Mouse (Mus musculus) gastrocnemius, postnatal 10 days (tissue): Measurements from ENCODE around the gene Fam234b. TPM values are rescaled to one million over a fixed set of nuclear protein-coding genes. Genes with fewer than 3 reads are reported as not detected.

Experiments used
- DNase-seq: peaks from one replicate; pipeline ENCODE4 v3.0.0; 2021; ENCODE audit warnings: mixed read lengths
- long read RNA-seq, 2 experiments: library from polyadenylated mRNA; stranded (forward); transcript quantifications; one replicate each; pipeline ENCODE4 v2.0.0; 2021
- total RNA-seq, 2 experiments: library from RNA; stranded (reverse); gene quantifications; 2 replicates each; pipeline ENCODE4 v1.2.3; 2021

Fam234b gene
- total RNA-seq: 1 to 10 TPM; 3.0 to 6.9 TPM
- long read RNA-seq, experiment 1, full-length matches to known transcripts: 2 of 4 reads
- long read RNA-seq, experiment 1, partial matches to known transcripts: 0 of 4 reads
- long read RNA-seq, experiment 1, other reads (novel, unspliced or antisense): 2 of 4 reads
- long read RNA-seq, experiment 2, full-length matches to known transcripts: 2 of 3 reads
- long read RNA-seq, experiment 2, partial matches to known transcripts: 0 of 3 reads
- long read RNA-seq, experiment 2, other reads (novel, unspliced or antisense): 1 of 3 reads

DNA sequence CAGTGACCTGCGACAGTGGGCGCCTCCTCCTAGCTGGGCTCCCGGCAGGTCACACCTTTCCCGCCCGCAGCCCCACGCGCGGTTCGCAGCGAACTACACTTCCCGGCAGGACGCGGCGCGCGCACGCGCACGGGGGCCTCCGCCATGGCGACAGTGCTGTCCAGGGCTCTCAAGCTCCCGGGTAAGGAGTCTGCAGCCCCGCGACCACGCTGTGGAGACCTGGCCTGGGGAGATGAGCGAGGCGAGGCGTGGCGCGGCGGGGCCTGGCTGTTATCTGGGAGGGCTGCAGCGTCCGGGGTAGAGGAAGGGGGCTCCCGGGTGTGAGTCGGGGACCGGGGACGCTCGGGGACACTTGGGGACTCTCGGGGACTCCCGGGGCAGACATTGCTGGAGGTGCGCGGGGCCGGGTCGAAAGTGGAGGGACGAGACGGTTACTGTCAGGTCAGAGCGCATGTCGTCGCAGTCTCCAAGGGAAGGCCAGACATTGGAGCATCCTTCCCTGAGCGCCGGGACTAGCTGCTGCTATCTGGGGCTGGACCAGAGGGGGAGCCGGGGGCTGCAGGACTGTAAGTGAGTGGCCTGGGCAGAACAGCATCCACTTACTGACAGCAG is at the start of gene Fam234b, which contains the start of gene Hebp1:
TSS of gene Fam234b (plus strand) at position 57 of the 612 bp plus-strand sequence.
TSS of gene Hebp1 (minus strand) at position 102 of the 612 bp plus-strand sequence.
- peak; percentile 83 for DNase-seq

- no peak for DNase-seq
Observed at GRCm38 (mm10) chr6:135148506-135148905, 49.3 kb upstream of the Fam234b start.

- DNase-seq: no peak
Observed at GRCm38 (mm10) chr6:135149175-135149574, 48.6 kb upstream of the Fam234b start.

- no peak for DNase-seq
Observed at GRCm38 (mm10) chr6:135149722-135150121, 48.1 kb upstream of the Fam234b start.

- no peak for DNase-seq
Observed at GRCm38 (mm10) chr6:135150311-135150710, 47.5 kb upstream of the Fam234b start.

DNA sequence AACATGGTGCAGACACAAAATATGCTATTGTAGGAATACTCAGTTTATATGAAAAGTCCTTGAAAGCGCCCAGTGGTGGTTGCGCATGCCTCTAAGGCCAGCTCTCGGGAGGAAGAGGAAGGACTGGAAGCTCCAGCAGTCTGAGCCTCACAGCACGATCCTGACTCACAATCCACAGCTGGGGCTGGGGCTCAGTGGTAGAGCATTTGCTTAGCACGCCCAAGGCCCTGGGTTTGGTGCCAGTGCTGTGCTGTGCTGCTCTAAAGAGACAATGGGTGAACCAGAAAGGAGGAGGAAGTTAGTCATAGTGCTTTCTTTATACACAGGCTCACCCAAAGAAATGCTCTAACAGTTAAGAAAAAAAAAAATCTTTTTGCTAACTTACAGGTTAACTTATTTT is 44.1 kb upstream of the Fam234b start:
- DNase-seq: no peak

- DNase-seq: no peak
Observed at GRCm38 (mm10) chr6:135156597-135156996, 41.2 kb upstream of the Fam234b start.

GRCm38 (mm10) chr6:135157496-135157895 is 40.3 kb upstream of the Fam234b start:
- no peak for DNase-seq

DNA sequence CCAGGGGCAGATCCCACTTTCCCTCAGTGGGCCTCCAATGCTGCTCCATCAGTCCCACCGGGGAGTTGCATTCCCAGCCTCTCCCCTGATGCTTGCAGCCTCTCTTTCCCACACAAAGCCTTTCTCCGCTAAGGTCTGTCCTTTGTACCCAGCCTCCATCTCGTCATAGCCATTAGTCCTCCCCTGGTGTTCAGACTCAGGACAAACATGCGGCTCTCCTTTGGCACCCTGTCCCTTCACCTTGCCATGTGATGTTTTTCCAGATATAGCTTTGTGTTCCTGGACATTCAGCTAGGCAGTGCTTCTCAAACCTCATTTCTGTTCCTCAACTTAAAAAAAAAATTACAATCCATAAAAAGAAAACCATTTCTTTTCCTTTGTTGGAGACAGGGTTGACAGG is 39.3 kb upstream of the Fam234b start:
- no peak for DNase-seq

DNA sequence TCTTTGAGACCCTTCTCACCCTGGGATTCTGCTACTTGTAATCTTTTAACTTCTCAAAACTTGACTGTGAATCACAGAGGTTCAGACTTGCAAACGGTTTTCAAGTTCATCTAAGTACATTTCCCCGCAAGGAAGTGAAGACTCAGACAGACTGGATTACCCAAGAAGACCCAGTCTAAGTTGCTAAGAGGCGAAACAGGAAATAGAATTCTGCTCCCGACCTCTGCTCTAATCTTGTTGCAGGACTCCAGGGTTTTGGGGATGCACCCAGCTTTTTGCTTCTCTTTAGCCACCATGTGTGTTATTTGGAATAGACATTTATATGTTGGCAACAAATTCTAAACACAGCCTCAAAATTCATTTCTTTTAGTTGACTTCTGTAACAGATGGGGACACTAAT is 36.4 kb upstream of the Fam234b start:
- no peak for DNase-seq

DNA sequence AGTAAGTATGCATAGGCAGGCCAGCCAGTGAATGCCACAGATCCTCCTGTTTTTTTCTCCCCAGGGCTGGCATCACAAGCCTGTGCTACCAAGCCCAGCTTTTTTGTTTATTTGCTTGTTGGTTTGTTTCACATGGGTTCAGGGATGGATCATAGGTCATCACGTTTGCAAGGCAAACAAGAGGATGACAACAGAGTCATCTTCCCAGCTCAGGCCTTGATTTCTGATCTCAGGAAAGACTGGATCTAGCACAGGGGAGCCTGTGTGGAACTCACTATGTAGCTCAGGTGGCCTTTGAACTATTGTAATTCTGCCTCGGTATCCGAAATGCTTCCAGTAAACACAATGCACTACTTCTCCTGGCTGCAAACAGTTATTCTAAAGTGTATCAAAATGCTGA is 35.5 kb upstream of the Fam234b start:
- no peak for DNase-seq

DNA sequence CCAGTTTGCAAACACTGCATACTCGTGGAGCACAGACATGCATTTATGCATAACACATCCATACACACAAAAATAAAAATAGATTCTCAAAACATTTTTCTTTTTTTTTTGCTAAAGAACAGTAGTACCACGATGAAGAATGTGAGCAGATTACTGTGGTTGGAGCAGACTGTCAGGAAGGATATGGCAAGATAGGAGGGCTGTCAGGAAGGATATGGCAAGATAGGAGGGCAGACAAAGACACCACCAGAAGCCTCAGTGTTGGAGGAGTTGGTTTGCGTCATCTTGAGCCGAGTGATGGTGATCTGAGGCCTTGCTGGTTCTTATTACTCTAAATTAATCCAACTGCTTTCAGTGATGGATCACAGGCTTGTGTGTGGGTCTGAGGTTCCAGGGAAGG is 34.9 kb upstream of the Fam234b start:
- no peak for DNase-seq

- no peak for DNase-seq
Observed at GRCm38 (mm10) chr6:135165191-135165590, 32.6 kb upstream of the Fam234b start.

GRCm38 (mm10) chr6:135165706-135166105 is 32.1 kb upstream of the Fam234b start:
- no peak for DNase-seq

DNA sequence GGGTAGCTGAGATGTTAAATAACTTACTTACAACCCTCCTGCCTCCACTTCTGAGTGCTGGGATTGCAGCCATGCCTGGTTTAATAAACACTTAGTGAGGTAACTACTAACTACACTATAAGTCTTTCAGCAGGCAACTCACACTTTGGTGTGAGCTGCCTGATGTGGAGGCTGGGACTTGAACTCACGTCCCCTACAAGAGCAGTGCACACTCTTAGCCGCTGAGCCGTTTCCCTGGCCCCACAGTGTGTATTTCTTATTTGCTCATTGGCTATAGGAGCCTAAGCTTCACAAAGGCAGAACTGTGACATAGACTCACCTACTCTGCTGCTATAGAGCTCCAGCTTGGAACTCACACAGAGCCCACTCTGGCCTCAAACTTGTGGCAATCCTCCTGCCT is 31.5 kb upstream of the Fam234b start:
- no peak for DNase-seq

- DNase-seq: no peak
Observed at GRCm38 (mm10) chr6:135166712-135167111, 31.1 kb upstream of the Fam234b start.

GRCm38 (mm10) chr6:135167380-135168311 is 30.1 kb upstream of the Fam234b start:
- peak; percentile 91 for DNase-seq

GRCm38 (mm10) chr6:135168471-135168870 is 29.3 kb upstream of the Fam234b start:
- DNase-seq: no peak

DNA sequence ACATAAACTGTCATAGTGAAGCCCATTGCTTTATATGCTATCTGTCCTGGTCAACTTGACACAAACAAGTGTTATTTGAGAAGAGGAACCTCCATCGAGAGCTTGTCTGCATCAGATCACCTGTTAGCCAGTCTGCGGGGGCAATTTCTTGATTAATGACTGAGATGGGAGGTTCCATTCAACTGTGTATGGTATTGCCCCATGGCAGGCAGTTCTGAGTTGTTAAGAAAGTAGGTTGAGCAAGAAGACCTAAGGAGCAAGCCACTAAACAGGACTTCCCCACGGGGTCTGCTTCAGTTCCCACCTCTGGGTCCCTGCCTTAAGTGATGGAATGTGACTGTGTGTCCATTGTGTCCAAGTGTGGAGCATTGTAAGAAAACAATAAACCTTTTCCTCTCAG is 28.5 kb upstream of the Fam234b start:
- no peak for DNase-seq

- DNase-seq: no peak
Observed at GRCm38 (mm10) chr6:135171736-135172135, 26.0 kb upstream of the Fam234b start.

DNA sequence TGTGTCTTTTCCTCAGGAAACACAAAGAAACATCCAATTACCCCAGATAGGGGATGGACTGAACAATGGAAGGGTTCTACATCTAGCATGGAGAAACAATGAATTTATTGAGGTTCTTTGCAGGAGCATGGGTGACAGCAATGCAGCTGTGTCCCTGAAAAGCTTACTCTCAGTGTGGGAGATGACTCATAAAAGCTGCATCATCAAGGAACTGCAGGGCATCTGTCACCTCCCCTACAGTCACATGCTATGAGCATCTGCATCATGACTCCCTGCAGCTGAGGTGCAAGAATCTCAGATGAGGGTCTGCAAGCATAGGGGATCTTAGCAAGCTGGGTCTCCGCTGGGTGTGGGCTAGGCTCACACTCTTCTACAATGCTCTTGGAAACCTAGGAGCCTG is 22.8 kb upstream of the Fam234b start:
- no peak for DNase-seq

DNA sequence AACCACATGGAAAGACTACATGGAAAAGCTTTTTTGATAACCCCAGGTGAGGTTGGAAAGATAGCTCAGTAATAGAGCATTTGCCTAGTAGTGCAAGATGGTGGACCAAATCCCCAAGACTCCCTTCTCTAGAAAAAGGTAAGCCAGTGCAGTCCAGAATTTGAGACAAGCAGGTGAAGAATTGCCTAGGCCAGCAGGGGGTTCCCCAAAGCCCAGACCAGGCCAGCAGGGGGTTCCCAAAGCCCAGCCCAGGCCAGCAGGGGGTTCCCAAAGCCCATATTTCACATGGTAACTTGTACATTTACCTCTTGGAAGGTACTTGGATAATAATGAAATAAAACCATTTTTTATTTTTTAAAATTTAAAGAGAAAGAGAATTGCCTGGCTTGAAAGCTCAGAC is 20.5 kb upstream of the Fam234b start:
- DNase-seq: no peak

DNA sequence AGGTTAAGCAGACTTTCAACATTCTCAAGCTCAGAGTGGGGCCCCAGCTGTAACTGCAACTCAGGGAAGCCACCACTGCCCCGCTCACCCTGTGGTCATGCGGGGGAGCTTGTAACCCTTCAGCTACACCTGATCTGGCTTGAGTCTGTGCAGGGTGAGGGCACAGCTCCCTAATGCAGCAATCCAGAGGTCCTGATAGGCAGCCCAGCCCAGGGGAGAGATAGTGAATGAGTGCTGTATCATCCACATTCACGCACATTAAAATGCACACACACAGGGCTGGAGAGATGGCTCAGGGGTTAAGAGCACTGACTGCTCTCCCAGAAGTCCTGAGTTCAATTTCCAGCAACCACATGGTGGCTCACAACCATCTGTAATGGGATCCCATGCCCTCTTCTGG is 19.2 kb upstream of the Fam234b start:
- DNase-seq: no peak
